Mouse (Mus musculus) neural tube, embryonic 11.5 days (tissue): ENCODE results near the gene Hnrnpc. TPM values are rescaled to one million over a fixed set of nuclear protein-coding genes. Genes with fewer than 3 reads are reported as not detected.
"Not testable (repeated sequence)": the region's sequence is repeated elsewhere in the genome, so short reads cannot be mapped to it uniquely, and the experiment has no call there.

ENCODE experiments used
- ATAC-seq: fragments of 200-750 bp; cut with Nextera tagmentation; 2 replicates; pipeline ENCODE4 v1.8.0; 2017; ENCODE audit warnings: moderate number of reproducible peaks, mild to moderate bottlenecking, moderate TSS enrichment, moderate library complexity; ENCODE audit not compliant: insufficient read depth, low FRiP score, low TSS enrichment
- DNase-seq: peaks from one replicate; pipeline ENCODE4 v3.0.0-alpha.2; 2015; ENCODE audit warnings: low spot score
- H3K27ac ChIP-seq: fragments of 300-500 bp; sonication (generic); 2 replicates; pipeline ENCODE4 v1.5.1; 2014; ENCODE audit warnings: low read depth, mild to moderate bottlenecking, low read length
- H3K27me3 ChIP-seq: fragments of 300-500 bp; sonication (generic); 2 replicates; pipeline ENCODE4 v1.6.1; 2014; ENCODE audit warnings: mild to moderate bottlenecking, low read length, mixed read lengths; ENCODE audit not compliant: control insufficient read depth, insufficient read depth
- H3K36me3 ChIP-seq: fragments of 300-500 bp; sonication (generic); 2 replicates; pipeline ENCODE4 v1.6.1; 2014; ENCODE audit warnings: mild to moderate bottlenecking, low read length, moderate library complexity, mixed read lengths; ENCODE audit not compliant: control insufficient read depth, insufficient read depth
- H3K4me1 ChIP-seq: fragments of 300-500 bp; sonication (generic); 2 replicates; pipeline ENCODE4 v1.6.1; 2014; ENCODE audit warnings: low read length, mixed read lengths; ENCODE audit not compliant: control insufficient read depth, insufficient read depth
- H3K4me2 ChIP-seq: fragments of 300-500 bp; sonication (generic); 2 replicates; pipeline ENCODE4 v1.6.1; 2014; ENCODE audit warnings: low read depth, mild to moderate bottlenecking, moderate library complexity
- H3K4me3 ChIP-seq: fragments of 300-500 bp; sonication (generic); 2 replicates; pipeline ENCODE4 v1.5.1; 2014; ENCODE audit warnings: low read depth, low read length
- H3K9ac ChIP-seq: fragments of 300-500 bp; sonication (generic); 2 replicates; pipeline ENCODE4 v1.6.1; 2014; ENCODE audit warnings: mild to moderate bottlenecking, low read length
- H3K9me3 ChIP-seq: fragments of 300-500 bp; sonication (generic); 2 replicates; pipeline ENCODE4 v1.6.1; 2016; ENCODE audit warnings: low read length; ENCODE audit not compliant: control insufficient read depth
- WGBS: fragments of 180-500 bp; shearing (Covaris S2); extraction: QIAGEN DNeasy Blood & Tissue Kit; methylation state at CpG from one replicate; pipeline ENCODE4 v1.1.7; 2014; 5-methylcytosine and 5-hydroxymethylcytosine counted together
- polyA plus RNA-seq: library from polyadenylated mRNA; unstranded; fragments of >200 nt; fragmentation: Nextera tagmentation; extraction: Ambion mirVana; gene quantifications from 2 replicates; pipeline ENCODE4 v1.2.1, GENCODE M21; 2014

Gene Hnrnpc
- polyA plus RNA-seq, 1 experiment from 2014 or later: 901 TPM

- H3K4me3 ChIP-seq, ATAC-seq, DNase-seq, H3K9me3 ChIP-seq, H3K27me3 ChIP-seq, H3K9ac ChIP-seq, H3K36me3 ChIP-seq, H3K4me2 ChIP-seq, H3K27ac ChIP-seq: not testable (repeated sequence)
- 82% methylated on average over 3 of the region's 3 CpGs for WGBS
- peaks cover 13% of the 10 kb centered on the region; the same call in 1 of the 2 replicates for H3K4me1 ChIP-seq
Observed at GRCm38 (mm10) chr14:52098387-52098786, 5.4 kb downstream of the Hnrnpc start.

DNA sequence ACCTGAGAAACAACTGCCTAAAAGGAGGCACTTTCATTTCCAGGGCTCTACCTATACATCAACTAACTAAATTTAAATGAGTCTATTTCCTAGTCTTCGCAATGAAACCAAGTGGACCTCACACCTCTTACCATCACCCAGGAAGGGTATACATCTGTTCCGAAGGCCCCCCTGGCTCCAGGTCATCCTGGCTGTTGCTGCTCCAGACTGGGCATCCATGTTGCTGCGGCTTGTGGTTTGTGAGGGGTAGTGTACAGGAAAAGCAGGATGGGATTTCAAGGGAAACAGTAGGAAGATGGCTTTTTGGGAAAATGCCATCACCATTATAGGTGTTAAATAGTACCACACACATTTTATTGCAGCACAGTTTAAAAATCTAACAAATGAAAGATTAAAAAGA is 6.6 kb downstream of the Hnrnpc start:
- not testable (repeated sequence) for H3K27me3 ChIP-seq, H3K9ac ChIP-seq, DNase-seq, H3K4me3 ChIP-seq, H3K9me3 ChIP-seq, H3K27ac ChIP-seq, ATAC-seq, H3K36me3 ChIP-seq, H3K4me2 ChIP-seq
- WGBS: 97% methylated on average over 3 of the region's 3 CpGs
- peaks cover 13% of the 10 kb centered on the region; the same call in 1 of the 2 replicates for H3K4me1 ChIP-seq

DNA sequence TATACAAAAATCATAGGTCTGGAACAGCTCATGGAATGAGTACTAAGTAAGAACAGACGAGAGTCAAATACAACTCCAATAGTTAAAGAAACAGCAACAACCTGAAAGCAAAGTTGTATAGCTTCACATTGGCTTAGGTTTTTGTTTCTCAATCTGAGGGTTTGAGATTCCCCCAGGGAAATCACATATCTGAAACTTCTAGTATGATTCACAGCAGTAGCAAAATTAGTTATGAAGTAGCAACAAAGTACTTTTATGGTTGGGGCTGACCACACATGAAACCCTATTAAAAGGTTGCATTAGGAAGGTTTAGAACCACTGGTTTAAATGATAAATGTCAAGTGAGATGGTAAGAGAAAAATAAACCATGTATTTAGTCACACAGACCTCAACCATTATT is 9.3 kb downstream of the Hnrnpc start:
- 94% methylated on average over 1 of the region's 1 CpGs for WGBS
- Histone ChIP-seq H3K4me1 (peaks cover under 1% of the 10 kb centered on the region; the same call in 1 of the 2 replicates), H3K9ac (no peak overlapping the region), H3K36me3 (peaks cover 3% of the 10 kb centered on the region; the same call in 1 of the 2 replicates), H3K9me3 (no peaks in the 10 kb centered on the region), H3K4me2 (no peak overlapping the region), H3K4me3 (no peak overlapping the region), H3K27ac (no peak overlapping the region), H3K27me3 (no peaks in the 10 kb centered on the region)
- ATAC-seq (no peak), DNase-seq (no peak)

DNA sequence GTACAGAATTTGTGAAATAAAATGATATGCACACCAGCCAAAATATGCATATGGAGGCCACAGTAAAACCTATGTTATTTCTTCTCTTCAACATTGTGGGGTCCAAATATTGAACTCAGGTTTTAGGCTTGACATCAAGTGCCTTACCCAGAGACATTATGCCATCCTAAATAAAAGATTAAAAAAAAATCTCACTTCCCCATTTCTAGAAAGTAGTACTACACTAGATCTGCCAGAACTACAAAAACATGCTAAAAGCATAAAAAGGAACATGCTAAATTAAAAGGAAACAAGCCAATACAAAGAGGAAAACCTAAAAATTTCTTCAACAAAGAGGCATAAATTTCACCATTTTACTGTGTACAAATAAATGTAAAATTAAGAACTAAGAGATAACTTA is 20.7 kb downstream of the Hnrnpc start:
- Histone ChIP-seq H3K36me3 (peaks cover 8% of the 10 kb centered on the region), H3K27me3 (no peaks in the 10 kb centered on the region), H3K9me3 (no peaks in the 10 kb centered on the region), H3K4me3 (no peak overlapping the region), H3K4me1 (no peaks in the 10 kb centered on the region), H3K4me2 (no peak overlapping the region), H3K27ac (no peak overlapping the region), H3K9ac (no peak overlapping the region)
- no peak for ATAC-seq
- DNase-seq: no peak

GRCm38 (mm10) chr14:52071599-52072137 is 32.2 kb downstream of the Hnrnpc start:
- peaks cover 11% of the 10 kb centered on the region for H3K36me3 ChIP-seq

GRCm38 (mm10) chr14:52066135-52066534 is 37.7 kb downstream of the Hnrnpc start:
- ATAC-seq (no peak), DNase-seq (no peak)
- Histone ChIP-seq H3K4me1 (no peaks in the 10 kb centered on the region), H3K4me3 (no peak overlapping the region), H3K27ac (no peak overlapping the region), H3K9me3 (no peaks in the 10 kb centered on the region), H3K27me3 (no peaks in the 10 kb centered on the region), H3K36me3 (no peaks in the 10 kb centered on the region), H3K4me2 (no peak overlapping the region), H3K9ac (no peak overlapping the region)
- 47% methylated on average over 4 of the region's 4 CpGs for WGBS

More at GRCm38 (mm10) chr14:52071599-52072137, 32.2 kb downstream of the Hnrnpc start:
- DNase-seq (no peak), ATAC-seq (no peak)
- H3K27ac ChIP-seq: no peak overlapping the region
- H3K4me1 ChIP-seq: no peaks in the 10 kb centered on the region
- no peak overlapping the region for H3K9ac ChIP-seq
- H3K4me3 ChIP-seq: no peak overlapping the region
- H3K9me3 ChIP-seq: no peaks in the 10 kb centered on the region
- 93% methylated on average over 15 of the region's 15 CpGs for WGBS
- no peaks in the 10 kb centered on the region for H3K27me3 ChIP-seq
- no peak overlapping the region for H3K4me2 ChIP-seq

DNA sequence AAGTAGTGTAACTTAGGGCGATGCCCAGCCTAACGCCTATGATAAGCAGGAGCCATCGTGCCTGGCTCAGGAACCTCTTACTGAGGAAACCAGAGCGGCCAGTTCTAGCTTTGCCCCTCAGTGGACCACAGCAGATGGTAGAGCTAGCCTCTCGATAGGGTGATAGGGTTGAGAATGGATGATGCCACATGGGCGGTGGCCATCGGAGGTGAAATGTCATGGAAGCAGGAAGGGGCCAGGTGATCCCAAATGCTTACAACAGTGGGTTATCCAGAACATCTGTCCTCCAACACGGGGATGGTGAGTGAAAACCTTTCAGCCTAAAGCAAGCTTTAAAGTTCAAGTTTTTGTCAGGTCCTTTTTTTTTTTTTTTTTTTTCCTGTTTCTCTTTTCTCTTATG is 42.0 kb downstream of the Hnrnpc start:
- Histone ChIP-seq H3K27ac (no peak overlapping the region), H3K9me3 (no peaks in the 10 kb centered on the region), H3K36me3 (no peaks in the 10 kb centered on the region), H3K9ac (no peak overlapping the region), H3K27me3 (no peaks in the 10 kb centered on the region), H3K4me3 (no peak overlapping the region), H3K4me1 (no peaks in the 10 kb centered on the region), H3K4me2 (no peak overlapping the region)
- 88% methylated on average over 8 of the region's 8 CpGs for WGBS
- ATAC-seq (no peak), DNase-seq (no peak)

- Histone ChIP-seq H3K4me2 (no peak overlapping the region), H3K36me3 (no peaks in the 10 kb centered on the region), H3K4me1 (no peaks in the 10 kb centered on the region), H3K9ac (no peak overlapping the region), H3K9me3 (no peaks in the 10 kb centered on the region), H3K4me3 (no peak overlapping the region), H3K27ac (no peak overlapping the region), H3K27me3 (no peaks in the 10 kb centered on the region)
- DNase-seq: no peak
- 90% methylated on average over 1 of the region's 1 CpGs for WGBS
- ATAC-seq: no peak
Observed at GRCm38 (mm10) chr14:52060800-52061199, 43.0 kb downstream of the Hnrnpc start.

- Histone ChIP-seq H3K27me3 (no peaks in the 10 kb centered on the region), H3K9me3 (no peaks in the 10 kb centered on the region), H3K4me1 (no peaks in the 10 kb centered on the region), H3K4me3 (no peak overlapping the region), H3K9ac (no peak overlapping the region), H3K36me3 (no peaks in the 10 kb centered on the region), H3K27ac (no peak overlapping the region), H3K4me2 (no peak overlapping the region)
- ATAC-seq (no peak), DNase-seq (no peak)
- WGBS: 70% methylated on average over 4 of the region's 4 CpGs
Observed at GRCm38 (mm10) chr14:52059982-52060381, 43.8 kb downstream of the Hnrnpc start.
